Mouse (Mus musculus): ENCODE measurements around the gene Tapbpl. TPM values are rescaled to one million over a fixed set of nuclear protein-coding genes. Genes with fewer than 3 reads are reported as not detected.

Tapbpl gene
- total RNA-seq, 2 experiments from 2014 or later = 10.9 to 19.5 TPM

GRCm38 (mm10) chr6:125212621-125213020 lies 19.0 kb downstream of the Tapbpl start:
- DNase-seq (ENCODE audit: low spot score in 2 of 2) = no peak

- DNase-seq (ENCODE audit: low spot score in 2 of 2) = no peak
Measured at GRCm38 (mm10) chr6:125210436-125210835, 21.2 kb downstream of the Tapbpl start.

GRCm38 (mm10) chr6:125197166-125197565 lies 34.5 kb downstream of the Tapbpl start:
- DNase-seq (ENCODE audit: low spot score in 2 of 2) = no peak

- no peak for DNase-seq (ENCODE audit: low spot score in 2 of 2)
Measured at GRCm38 (mm10) chr6:125196301-125196700, 35.4 kb downstream of the Tapbpl start.

GRCm38 (mm10) chr6:125195541-125196075 lies 36.1 kb downstream of the Tapbpl start:
- DNase-seq (ENCODE audit: low spot score in 2 of 2) = no peak

GRCm38 (mm10) chr6:125193390-125193789 lies 38.3 kb downstream of the Tapbpl start:
- no peak for DNase-seq (ENCODE audit: low spot score in 2 of 2)

- DNase-seq (ENCODE audit: low spot score in 2 of 2) = no peak
Measured at GRCm38 (mm10) chr6:125192841-125193240, 38.8 kb downstream of the Tapbpl start.

GRCm38 (mm10) chr6:125192016-125192714 lies 39.5 kb downstream of the Tapbpl start:
- peak; percentile 81 to 84 for DNase-seq (ENCODE audit: low spot score in 2 of 2)

- peak; percentile 95 for DNase-seq (ENCODE audit: low spot score in 2 of 2)
Measured at GRCm38 (mm10) chr6:125191332-125192015, 40.2 kb downstream of the Tapbpl start, which contains the start of the genes Ncapd2 and Mrpl51. Gene Ncapd2 (minus strand): TSS chr6:125191701. Gene Mrpl51 (plus strand): TSS chr6:125191801.

- DNase-seq (ENCODE audit: low spot score in 2 of 2) = no peak
Measured at GRCm38 (mm10) chr6:125190816-125191215, 40.8 kb downstream of the Tapbpl start.

- no peak for DNase-seq (ENCODE audit: low spot score in 2 of 2)
Measured at GRCm38 (mm10) chr6:125186203-125186602, 45.5 kb downstream of the Tapbpl start.

- DNase-seq (ENCODE audit: low spot score in 2 of 2) = no peak
Measured at GRCm38 (mm10) chr6:125182133-125182532, 49.5 kb downstream of the Tapbpl start.

GRCm38 (mm10) chr6:125179601-125180000 lies 52.1 kb downstream of the Tapbpl start:
- no peak for DNase-seq (ENCODE audit: low spot score in 2 of 2)

GRCm38 (mm10) chr6:125175469-125175868 lies 56.2 kb downstream of the Tapbpl start:
- no peak for DNase-seq (ENCODE audit: low spot score in 2 of 2)

Small RNA genes within 50 kb of the gene (microRNA-seq; reads per million reads assigned to microRNA genes)
- 0.95 to 3.1 reads per million in 2 experiments for gene Mir3098 (ENCODE audit: borderline number of aligned reads in 2 of 2)
- 0 reads per million in 2 experiments for gene Mir8113 (ENCODE audit: borderline number of aligned reads in 2 of 2)

Other genes with a start within 250 kb of the Tapbpl start
- gene Pianp, start 235.2 kb downstream of the Tapbpl start, total RNA-seq (2021) = 1 to 10 TPM; 1.6 to 3.0 TPM
- 10 to 100 TPM; 56.0 to 56.1 TPM for gene Zfp384, start 222.7 kb downstream of the Tapbpl start, total RNA-seq (2021)
- 10 to 100 TPM; 45.3 to 53.4 TPM for gene Ing4, start 192.1 kb downstream of the Tapbpl start, total RNA-seq (2021)
- 1 to 10 TPM; 7.8 to 9.6 TPM for gene Acrbp, start 182.2 kb downstream of the Tapbpl start, total RNA-seq (2021)
- gene Lpar5, start 163.9 kb downstream of the Tapbpl start, total RNA-seq (2021) = under 1 TPM; 0.40 to 0.93 TPM
- 100 to 1,000 TPM; 150 to 190 TPM for gene Chd4, start 135.9 kb downstream of the Tapbpl start, total RNA-seq (2021)
- 10 to 100 TPM; 51.6 to 61.3 TPM for gene Nop2, start 100.0 kb downstream of the Tapbpl start, total RNA-seq (2021)
- gene Iffo1, start 86.6 kb downstream of the Tapbpl start, total RNA-seq (2021) = 10 to 100 TPM; 19.4 to 20.4 TPM
- gene Gapdh, start 65.4 kb downstream of the Tapbpl start, total RNA-seq (2021) = 1,000 to 10,000 TPM; 2,223 to 4,104 TPM
- 10 to 100 TPM; 15.3 to 17.1 TPM for gene Ncapd2, start 40.2 kb downstream of the Tapbpl start, total RNA-seq (2021)
- gene Mrpl51, start 40.1 kb downstream of the Tapbpl start, total RNA-seq (2021) = 100 to 1,000 TPM; 161 to 206 TPM
- gene Vamp1, start 16.3 kb downstream of the Tapbpl start, total RNA-seq (2021) = 10 to 100 TPM; 33.5 to 39.1 TPM
- gene Cd27, start 5.2 kb upstream of the Tapbpl start, total RNA-seq (2021) = under 1 TPM; 0.38 to 0.46 TPM
- not detected for gene Tuba3a, start 54.2 kb upstream of the Tapbpl start, total RNA-seq (2021)
- 10 to 100 TPM; 56.6 to 78.9 TPM for gene Ltbr, start 82.0 kb upstream of the Tapbpl start, total RNA-seq (2021)
- 1 to 10 TPM; 1.3 to 1.7 TPM for gene Scnn1a, start 88.8 kb upstream of the Tapbpl start, total RNA-seq (2021)
- gene Tnfrsf1a, start 117.5 kb upstream of the Tapbpl start, total RNA-seq (2021) = 100 to 1,000 TPM; 185 to 291 TPM
- under 1 TPM in 1 of 2 experiments, not detected in 1; 0.13 TPM for gene Plekhg6, start 148.9 kb upstream of the Tapbpl start, total RNA-seq (2021)